34 mouse cellular contexts compared by ENCODE assay signal in the genomic region with DNA sequence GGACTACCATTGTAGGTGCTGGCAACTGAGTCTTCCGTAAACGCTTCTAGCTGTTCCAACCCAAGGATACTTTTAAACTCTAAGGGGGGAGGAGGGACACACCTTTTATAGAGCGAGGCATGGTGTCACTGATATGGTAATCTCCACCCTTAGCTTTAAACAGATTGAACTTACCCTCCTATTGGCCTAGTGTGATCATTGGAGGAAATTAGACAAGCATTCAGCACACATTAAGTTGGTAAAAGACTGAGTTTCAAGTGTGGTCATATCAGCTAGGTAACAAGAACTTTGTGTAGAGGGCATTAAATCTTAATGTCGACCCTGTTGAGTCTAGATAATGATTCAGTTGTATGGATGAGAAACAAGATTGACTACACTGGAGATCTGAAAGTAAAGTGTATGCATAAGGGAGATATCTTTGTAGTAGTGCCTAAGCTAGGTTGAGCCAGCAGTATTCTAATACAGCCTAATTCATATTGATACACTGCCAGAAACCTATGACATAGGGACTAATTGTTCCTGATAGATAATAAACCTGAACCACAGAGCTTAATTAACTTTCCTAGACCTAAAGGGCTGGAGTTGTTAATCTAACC. TPM values are rescaled to one million over a fixed set of nuclear protein-coding genes. Genes with fewer than 3 reads are reported as not detected.
DNase-seq lines count a peak whose midpoint lies in the region; ATAC-seq and TF ChIP-seq lines count a peak whose summit lies in the region.
"Had no signal": no experiment of that assay in that cellular context is flagged by ENCODE, and none has a peak within 500 bp of the region (broad histone marks: within the 10 kb centered on the region; RNA-seq: fewer than 3 reads in every experiment).

No protein-coding gene starts in this region.

- peaks cover 7% of the 10 kb centered on the region; the same call in 1 of the 2 replicates for H3K4me1 ChIP-seq in liver, embryonic 11.5 days (replicated peaks; ENCODE audit: control insufficient read depth, insufficient read depth, low read length)
- peaks cover 24% of the 10 kb centered on the region for H3K4me1 ChIP-seq in liver, embryonic 15.5 days (replicated peaks)
- no peaks in the 10 kb centered on the region for H3K4me1 ChIP-seq in hindbrain, postnatal 0 days (ENCODE audit: insufficient read depth, low read length)
- H3K4me1 ChIP-seq: embryonic facial prominence, embryonic 10.5 days; embryonic facial prominence, embryonic 15.5 days; heart, embryonic 10.5 days; heart, embryonic 15.5 days; limb, embryonic 12.5 days; midbrain, embryonic 10.5 days; neural tube, embryonic 12.5 days had no signal

- WGBS in liver, embryonic 11.5 days, result 54% methylated on average over 4 of the region's 4 CpGs
- WGBS in liver, embryonic 15.5 days (ENCODE audit: insufficient replicate concordance), result 19% methylated on average over 4 of the region's 4 CpGs
- 96% methylated on average over 4 of the region's 4 CpGs for WGBS in hindbrain, postnatal 0 days

- no peaks in the 10 kb centered on the region for H3K9me3 ChIP-seq in liver, embryonic 11.5 days (ENCODE audit: control insufficient read depth, low read length)
- H3K9me3 ChIP-seq in liver, embryonic 15.5 days (replicated peaks), result no peaks in the 10 kb centered on the region
- H3K9me3 ChIP-seq in hindbrain, postnatal 0 days (ENCODE audit: low read length), result no peaks in the 10 kb centered on the region
- H3K9me3 ChIP-seq: embryonic facial prominence, embryonic 10.5 days; embryonic facial prominence, embryonic 15.5 days; heart, embryonic 10.5 days; heart, embryonic 15.5 days; hindbrain, embryonic 12.5 days; kidney, embryonic 15.5 days; limb, embryonic 12.5 days; midbrain, embryonic 10.5 days; neural tube, embryonic 12.5 days had no signal

- no peak overlapping the region for H3K4me3 ChIP-seq in liver, embryonic 11.5 days (ENCODE audit: low read depth, low read length)
- H3K4me3 ChIP-seq in liver, embryonic 15.5 days (replicated peaks), result no peak overlapping the region
- H3K4me3 ChIP-seq in hindbrain, postnatal 0 days (ENCODE audit: low read length), result no peak overlapping the region
- H3K4me3 ChIP-seq: embryonic facial prominence, embryonic 10.5 days; embryonic facial prominence, embryonic 15.5 days; heart, embryonic 10.5 days; heart, embryonic 15.5 days; hindbrain, embryonic 12.5 days; kidney, embryonic 15.5 days; limb, embryonic 12.5 days; midbrain, embryonic 10.5 days; myocyte; neural tube, embryonic 12.5 days had no signal

- peaks cover 56% of the 10 kb centered on the region for H3K36me3 ChIP-seq in liver, embryonic 11.5 days (ENCODE audit: control insufficient read depth, insufficient read depth, low read length)
- H3K36me3 ChIP-seq in liver, embryonic 15.5 days (replicated peaks), result peaks cover 79% of the 10 kb centered on the region
- peaks cover 43% of the 10 kb centered on the region for H3K36me3 ChIP-seq in hindbrain, postnatal 0 days (ENCODE audit: insufficient read depth, low read length)

- H3K27ac ChIP-seq in liver, embryonic 11.5 days (ENCODE audit: low read depth, low read length), result no peak overlapping the region
- H3K27ac ChIP-seq in liver, embryonic 15.5 days (replicated peaks), result peak overlapping the region; percentile 60
- no peak overlapping the region for H3K27ac ChIP-seq in hindbrain, postnatal 0 days
- H3K27ac ChIP-seq: embryonic facial prominence, embryonic 10.5 days; embryonic facial prominence, embryonic 15.5 days; heart, embryonic 10.5 days; heart, embryonic 15.5 days; hindbrain, embryonic 12.5 days; kidney, embryonic 15.5 days; limb, embryonic 12.5 days; midbrain, embryonic 10.5 days; neural tube, embryonic 12.5 days had no signal

- TF ChIP-seq CTCF in hindbrain, postnatal 0 days (IDR thresholded peaks at IDR 0.05; ENCODE audit: low read depth), result no peak

- no peak overlapping the region for H3K9ac ChIP-seq in liver, embryonic 11.5 days (ENCODE audit: low read depth, low read length)
- H3K9ac ChIP-seq in liver, embryonic 15.5 days, result no peak overlapping the region
- H3K9ac ChIP-seq in hindbrain, postnatal 0 days (replicated peaks; ENCODE audit: low read length), result no peak overlapping the region
- H3K9ac ChIP-seq: embryonic facial prominence, embryonic 15.5 days; heart, embryonic 15.5 days; hindbrain, embryonic 12.5 days; kidney, embryonic 15.5 days; limb, embryonic 12.5 days; neural tube, embryonic 12.5 days had no signal

- H3K4me2 ChIP-seq in liver, embryonic 11.5 days, result peak overlapping the region; percentile 32; the same call in 1 of the 2 replicates
- H3K4me2 ChIP-seq in liver, embryonic 15.5 days, result peak overlapping the region; percentile 29
- no peak overlapping the region for H3K4me2 ChIP-seq in hindbrain, postnatal 0 days (ENCODE audit: low read depth, low read length)
- H3K4me2 ChIP-seq: embryonic facial prominence, embryonic 15.5 days; heart, embryonic 15.5 days; hindbrain, embryonic 12.5 days; kidney, embryonic 15.5 days; limb, embryonic 12.5 days; neural tube, embryonic 12.5 days had no signal

- ATAC-seq in liver, embryonic 11.5 days (replicated peaks; ENCODE audit: low FRiP score), result peak; percentile 94
- ATAC-seq in erythroblast, adult 5-6 weeks (replicated peaks; ENCODE audit: low FRiP score, poor library complexity, severe bottlenecking), result peak; percentile 67
- peak; percentile 91 for ATAC-seq in liver, embryonic 15.5 days (ENCODE audit: insufficient read depth)
- ATAC-seq in megakaryocyte-erythroid progenitor cell, adult 5-6 weeks (replicated peaks; ENCODE audit: low FRiP score, low TSS enrichment, poor library complexity, severe bottlenecking), result peak; percentile 96
- no peak for ATAC-seq in hindbrain, postnatal 0 days
- ATAC-seq: activated CD4-positive, CD25-positive, alpha-beta regulatory T cell, adult 4 months; forebrain, embryonic 14.5 days; inflammation-experienced regulatory T-cells, adult 6 months; lung, postnatal 0 days had no signal

- no peaks in the 10 kb centered on the region for H3K27me3 ChIP-seq in liver, embryonic 11.5 days (replicated peaks; ENCODE audit: control insufficient read depth, insufficient read depth, low read length)
- no peaks in the 10 kb centered on the region for H3K27me3 ChIP-seq in liver, embryonic 15.5 days
- no peaks in the 10 kb centered on the region for H3K27me3 ChIP-seq in hindbrain, postnatal 0 days (ENCODE audit: insufficient read depth, low read length)
- H3K27me3 ChIP-seq: embryonic facial prominence, embryonic 15.5 days; heart, embryonic 15.5 days; hindbrain, embryonic 12.5 days; kidney, embryonic 15.5 days; limb, embryonic 12.5 days; neural tube, embryonic 12.5 days had no signal

- no peak for DNase-seq in liver, embryonic 11.5 days (ENCODE audit: low spot score)
- DNase-seq in liver, result no peak
- DNase-seq in thymus, postnatal 14 days, result no peak
- no peak for DNase-seq in urinary bladder, adult 2 months (ENCODE audit: low spot score)
- no peak for DNase-seq in hindbrain, postnatal 0 days (ENCODE audit: low spot score)
- DNase-seq: adrenal gland, adult 8-10 months; cerebellum, adult 11 months; cerebellum, adult 9-11 months; gastrocnemius, postnatal 14 days; heart, postnatal 36 days; kidney, adult 11 months; kidney, postnatal 25 days; lung, adult 18-20 months; lung, postnatal 4 days; thymus, adult 2 months; thymus, postnatal 4 days had no signal

RNA-seq across cellular contexts. Expression of gene Cbx3, which starts 9.1 kb away (rescaled TPM):
- polyA plus RNA-seq in liver, embryonic 11.5 days (2014; fragmentation: Nextera tagmentation; extraction: Ambion mirVana), result 468 and 477 TPM in 2 replicates
- total RNA-seq in erythroblast, adult 5-6 weeks (2015; ENCODE audit: low replicate concordance), result 84.6 and 122 TPM in 2 replicates
- 119 and 148 TPM in 2 replicates for total RNA-seq in erythroblast, adult 5-6 weeks (2017; ENCODE audit: low replicate concordance)
- 161 and 199 TPM in 2 replicates for polyA plus RNA-seq in liver, embryonic 15.5 days (2015; fragmentation: Nextera tagmentation; extraction: Ambion mirVana)
- 292 and 301 TPM in 2 replicates for total RNA-seq in megakaryocyte-erythroid progenitor cell, adult 5-6 weeks (2014; fragmentation: Nextera tagmentation)
- 423 and 530 TPM in 2 replicates for total RNA-seq in megakaryocyte-erythroid progenitor cell, adult 5-6 weeks (2017)
- 67.3 and 76.3 TPM in 2 replicates for polyA plus RNA-seq in urinary bladder, adult 2 months (2012; rRNA removed)
- 82.1 and 87.9 TPM in 2 replicates for total RNA-seq in hindbrain, postnatal 0 days (2014; rRNA removed)
- 463 and 522 TPM in 2 replicates for polyA plus RNA-seq in hindbrain, postnatal 0 days (2015; fragmentation: Nextera tagmentation; extraction: Ambion mirVana)

RNA-seq across cellular contexts. Expression of gene Hnrnpa2b1, which starts 9.5 kb away (rescaled TPM):
- polyA plus RNA-seq in liver, embryonic 11.5 days (2014; fragmentation: Nextera tagmentation; extraction: Ambion mirVana), result 1,403 and 1,404 TPM in 2 replicates
- total RNA-seq in erythroblast, adult 5-6 weeks (2015; ENCODE audit: low replicate concordance), result 435 and 484 TPM in 2 replicates
- 397 and 928 TPM in 2 replicates for total RNA-seq in erythroblast, adult 5-6 weeks (2017; ENCODE audit: low replicate concordance)
- polyA plus RNA-seq in liver, embryonic 15.5 days (2015; fragmentation: Nextera tagmentation; extraction: Ambion mirVana), result 752 and 787 TPM in 2 replicates
- total RNA-seq in megakaryocyte-erythroid progenitor cell, adult 5-6 weeks (2014; fragmentation: Nextera tagmentation), result 1,156 and 1,577 TPM in 2 replicates
- 1,688 and 2,170 TPM in 2 replicates for total RNA-seq in megakaryocyte-erythroid progenitor cell, adult 5-6 weeks (2017)
- 639 and 754 TPM in 2 replicates for polyA plus RNA-seq in urinary bladder, adult 2 months (2012; rRNA removed)
- 143 and 192 TPM in 2 replicates for total RNA-seq in hindbrain, postnatal 0 days (2014; rRNA removed)
- 876 and 940 TPM in 2 replicates for polyA plus RNA-seq in hindbrain, postnatal 0 days (2015; fragmentation: Nextera tagmentation; extraction: Ambion mirVana)

RNA-seq across cellular contexts. Expression of gene Snx10, which starts 44.5 kb away (rescaled TPM):
- polyA plus RNA-seq in liver, embryonic 11.5 days (2014; fragmentation: Nextera tagmentation; extraction: Ambion mirVana), result 8.5 and 11.1 TPM in 2 replicates
- total RNA-seq in erythroblast, adult 5-6 weeks (2015; ENCODE audit: low replicate concordance), result 17.8 and 21.7 TPM in 2 replicates
- 14.5 and 15.3 TPM in 2 replicates for total RNA-seq in erythroblast, adult 5-6 weeks (2017; ENCODE audit: low replicate concordance)
- 7.7 and 8.0 TPM in 2 replicates for polyA plus RNA-seq in liver, embryonic 15.5 days (2015; fragmentation: Nextera tagmentation; extraction: Ambion mirVana)
- total RNA-seq in megakaryocyte-erythroid progenitor cell, adult 5-6 weeks (2014; fragmentation: Nextera tagmentation), result 17.0 and 36.2 TPM in 2 replicates
- total RNA-seq in megakaryocyte-erythroid progenitor cell, adult 5-6 weeks (2017), result 16.2 and 55.9 TPM in 2 replicates
- polyA plus RNA-seq in urinary bladder, adult 2 months (2012; rRNA removed), result 12.3 and 14.5 TPM in 2 replicates
- 45.5 and 46.7 TPM in 2 replicates for total RNA-seq in hindbrain, postnatal 0 days (2014; rRNA removed)
- polyA plus RNA-seq in hindbrain, postnatal 0 days (2015; fragmentation: Nextera tagmentation; extraction: Ambion mirVana), result 75.2 and 83.9 TPM in 2 replicates

RNA-seq across cellular contexts. Expression of gene Nfe2l3, which starts 46.8 kb away (rescaled TPM):
- polyA plus RNA-seq in liver, embryonic 11.5 days (2014; fragmentation: Nextera tagmentation; extraction: Ambion mirVana), result 0.36 and 0.99 TPM in 2 replicates
- 0.42 TPM in 1 of 2 replicates, not detected in the other for total RNA-seq in erythroblast, adult 5-6 weeks (2015; ENCODE audit: low replicate concordance)
- not detected in 2 replicates for total RNA-seq in erythroblast, adult 5-6 weeks (2017; ENCODE audit: low replicate concordance)
- 0.17 and 0.20 TPM in 2 replicates for polyA plus RNA-seq in liver, embryonic 15.5 days (2015; fragmentation: Nextera tagmentation; extraction: Ambion mirVana)
- total RNA-seq in megakaryocyte-erythroid progenitor cell, adult 5-6 weeks (2014; fragmentation: Nextera tagmentation), result not detected in 2 replicates
- not detected in 2 replicates for total RNA-seq in megakaryocyte-erythroid progenitor cell, adult 5-6 weeks (2017)
- polyA plus RNA-seq in urinary bladder, adult 2 months (2012; rRNA removed), result 38.2 and 49.5 TPM in 2 replicates
- total RNA-seq in hindbrain, postnatal 0 days (2014; rRNA removed), result 7.8 and 11.5 TPM in 2 replicates
- polyA plus RNA-seq in hindbrain, postnatal 0 days (2015; fragmentation: Nextera tagmentation; extraction: Ambion mirVana), result 5.2 and 5.3 TPM in 2 replicates
- total RNA-seq: adrenal gland, adult 8-10 months; granulocyte monocyte progenitor cell, adult 5-6 weeks had no signal
